Mouse (Mus musculus) layer of hippocampus, adult 2 months (tissue): Measurements from ENCODE around the gene Fryl. TPM values are rescaled to one million over a fixed set of nuclear protein-coding genes. Genes with fewer than 3 reads are reported as not detected.

Source experiments
- DNase-seq, 2 experiments: peaks; one replicate each; pipeline ENCODE4 v3.0.0; 2022; ENCODE audit warnings: low spot score in 2 of 2
- H3K27ac ChIP-seq: fragments of 200-600 bp; 2 replicates; pipeline ENCODE4 v1.8.1; 2022
- H3K4me3 ChIP-seq: fragments of 200-600 bp; 2 replicates; pipeline ENCODE4 v1.8.1; 2022; ENCODE audit warnings: mild to moderate bottlenecking
- CTCF ChIP-seq: fragments of 200-600 bp; conservative IDR thresholded peaks from 2 replicates; pipeline ENCODE4 v1.8.1; 2022; ENCODE audit warnings: antibody characterized with exemption, mild to moderate bottlenecking, moderate library complexity
- total RNA-seq, 2 experiments: library from RNA; stranded (reverse); gene quantifications; 2 replicates each; pipeline ENCODE4 v1.2.3; 2021

Fryl gene
- total RNA-seq, 2 experiments from 2014 or later: 66.0 to 81.4 TPM

- H3K4me3 ChIP-seq: no peak overlapping the region
- no peak for TF ChIP-seq CTCF
- H3K27ac ChIP-seq: no peak overlapping the region
- no peak for DNase-seq
These were observed 137.6 kb downstream of the Fryl start for GRCm38 (mm10) chr5:73118786-73119185.

- peak; percentile 84 for TF ChIP-seq CTCF
- no peak overlapping the region for H3K4me3 ChIP-seq
- no peak overlapping the region for H3K27ac ChIP-seq
- DNase-seq: no peak
These were observed 141.5 kb downstream of the Fryl start for GRCm38 (mm10) chr5:73114878-73115277.

GRCm38 (mm10) chr5:73112331-73112730 lies 144.1 kb downstream of the Fryl start:
- no peak for TF ChIP-seq CTCF
- Histone ChIP-seq H3K4me3 (no peak overlapping the region), H3K27ac (no peak overlapping the region)
- no peak for DNase-seq

GRCm38 (mm10) chr5:73103657-73104056 lies 152.8 kb downstream of the Fryl start:
- Histone ChIP-seq H3K27ac (no peak overlapping the region), H3K4me3 (no peak overlapping the region)
- no peak for DNase-seq
- no peak for TF ChIP-seq CTCF

- no peak for DNase-seq
- Histone ChIP-seq H3K4me3 (no peak overlapping the region), H3K27ac (no peak overlapping the region)
- no peak for TF ChIP-seq CTCF
These were observed 154.0 kb downstream of the Fryl start for GRCm38 (mm10) chr5:73102342-73102989.

- no peak for TF ChIP-seq CTCF
- no peak overlapping the region for H3K4me3 ChIP-seq
- DNase-seq: no peak
- H3K27ac ChIP-seq: no peak overlapping the region
These were observed 164.2 kb downstream of the Fryl start for GRCm38 (mm10) chr5:73092236-73092635.

- Histone ChIP-seq H3K27ac (no peak overlapping the region), H3K4me3 (no peak overlapping the region)
- DNase-seq: no peak
- no peak for TF ChIP-seq CTCF
These were observed 167.3 kb downstream of the Fryl start for GRCm38 (mm10) chr5:73089158-73089557.

GRCm38 (mm10) chr5:73081496-73081895 lies 174.9 kb downstream of the Fryl start:
- no peak overlapping the region for H3K27ac ChIP-seq
- no peak for TF ChIP-seq CTCF
- no peak for DNase-seq

GRCm38 (mm10) chr5:73079801-73080200 lies 176.6 kb downstream of the Fryl start:
- no peak overlapping the region for H3K27ac ChIP-seq
- H3K4me3 ChIP-seq: no peak overlapping the region
- no peak for DNase-seq
- 0 out of 2 replicates have a peak, but pooled peaks have one; percentile 4 for TF ChIP-seq CTCF

More at GRCm38 (mm10) chr5:73081496-73081895, 174.9 kb downstream of the Fryl start:
- H3K4me3 ChIP-seq: no peak overlapping the region

GRCm38 (mm10) chr5:73071319-73071718 lies 185.1 kb downstream of the Fryl start:
- peak; percentile 84 to 86 for DNase-seq
- TF ChIP-seq CTCF: peak; percentile 89
- H3K27ac ChIP-seq: no peak overlapping the region
- no peak overlapping the region for H3K4me3 ChIP-seq

GRCm38 (mm10) chr5:73066946-73067345 lies 189.5 kb downstream of the Fryl start:
- H3K4me3 ChIP-seq: no peak overlapping the region
- DNase-seq: no peak
- no peak overlapping the region for H3K27ac ChIP-seq
- TF ChIP-seq CTCF: no peak

GRCm38 (mm10) chr5:73063768-73064669 lies 192.4 kb downstream of the Fryl start:
- no peak for TF ChIP-seq CTCF
- no peak overlapping the region for H3K27ac ChIP-seq
- DNase-seq: no peak
- no peak overlapping the region for H3K4me3 ChIP-seq

- peak in 1 of 2 experiments; percentile 51 for DNase-seq
- no peak overlapping the region for H3K4me3 ChIP-seq
- no peak overlapping the region for H3K27ac ChIP-seq
- no peak for TF ChIP-seq CTCF
These were observed 194.8 kb downstream of the Fryl start for GRCm38 (mm10) chr5:73061506-73062155.
